Mouse (Mus musculus) liver, postnatal 0 days (tissue): ENCODE measurements at regions not wholly inside any gene's neighbourhood (a gene's known extent, or its start where the extent isn't known, plus 50 kb on each side); places are given as distances from the start of the nearest gene placed in this dataset.

ENCODE experiments used
- CTCF ChIP-seq: sonication (generic); IDR thresholded peaks from 2 replicates; pipeline ENCODE4 v1.5.1; 2016; ENCODE audit warnings: antibody characterized with exemption, low read depth
- EP300 ChIP-seq: IDR thresholded peaks from 2 replicates; pipeline ENCODE4 v1.6.1; 2016; ENCODE audit warnings: antibody characterized with exemption, low read depth, mild to moderate bottlenecking

DNA sequence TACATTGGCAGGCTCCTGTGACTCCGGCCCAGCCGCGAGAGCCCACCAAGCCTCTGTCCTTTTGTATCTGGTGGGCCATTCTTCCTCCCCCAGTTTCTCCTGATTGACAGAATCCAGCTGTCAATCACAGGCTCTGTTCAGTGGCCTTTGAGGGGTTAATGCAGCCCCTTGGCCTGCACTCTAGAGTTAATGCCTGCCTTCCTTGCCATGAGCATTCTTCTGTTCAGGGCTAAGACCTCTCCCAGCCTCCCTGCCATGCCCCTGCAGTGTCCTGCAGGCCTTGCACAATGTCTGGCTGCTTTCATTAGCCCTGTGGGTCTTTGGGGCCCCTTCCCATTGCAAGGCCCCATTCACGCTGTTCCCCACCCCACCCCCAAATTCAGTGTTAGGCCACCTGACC lies 160.9 kb upstream of the Atp6ap2 start:
- TF ChIP-seq CTCF (no peak), EP300 (no peak)
